Mouse (Mus musculus): ENCODE results near the gene Il20rb.

The Il20rb gene

DNA sequence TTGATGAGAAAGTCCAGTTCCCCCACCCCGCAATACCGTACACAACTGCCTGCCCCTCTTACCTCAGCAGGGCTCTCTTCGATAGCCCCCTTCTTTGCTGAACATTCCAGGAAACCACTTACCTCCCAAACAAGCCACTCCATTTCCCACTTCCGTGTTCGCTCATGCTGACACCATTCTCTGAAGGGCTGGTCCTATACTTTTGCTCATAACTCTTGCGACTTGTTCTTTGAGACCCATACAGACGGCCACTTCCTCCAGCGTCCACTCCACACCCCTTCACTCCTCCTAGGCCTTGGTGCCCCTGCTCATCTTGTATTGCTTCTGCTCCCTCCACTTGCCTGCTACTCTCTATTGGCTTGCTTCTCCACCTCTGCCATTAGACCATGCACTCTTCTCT is 67.5 kb downstream of the Il20rb start:
- no peak for DNase-seq

DNA sequence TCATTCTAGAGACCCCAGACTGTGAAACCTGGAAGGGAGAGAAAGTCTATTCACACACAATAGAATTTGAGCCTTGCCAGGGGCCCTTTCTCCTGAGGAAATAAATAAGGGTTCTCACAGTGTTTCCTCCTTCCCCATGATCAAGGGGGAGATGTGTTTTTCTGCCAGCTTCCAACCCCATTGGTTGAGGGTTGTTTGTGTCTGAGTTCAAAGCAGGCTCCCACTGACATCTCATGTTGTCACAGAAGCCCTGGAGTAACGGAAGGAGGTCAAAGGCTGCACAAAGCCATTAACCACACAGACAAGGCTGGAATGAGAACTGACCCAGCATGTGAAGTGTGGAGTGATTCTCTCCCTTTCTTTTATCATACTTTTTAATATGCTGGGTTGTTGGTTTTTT is 69.8 kb downstream of the Il20rb start:
- no peak for DNase-seq

DNA sequence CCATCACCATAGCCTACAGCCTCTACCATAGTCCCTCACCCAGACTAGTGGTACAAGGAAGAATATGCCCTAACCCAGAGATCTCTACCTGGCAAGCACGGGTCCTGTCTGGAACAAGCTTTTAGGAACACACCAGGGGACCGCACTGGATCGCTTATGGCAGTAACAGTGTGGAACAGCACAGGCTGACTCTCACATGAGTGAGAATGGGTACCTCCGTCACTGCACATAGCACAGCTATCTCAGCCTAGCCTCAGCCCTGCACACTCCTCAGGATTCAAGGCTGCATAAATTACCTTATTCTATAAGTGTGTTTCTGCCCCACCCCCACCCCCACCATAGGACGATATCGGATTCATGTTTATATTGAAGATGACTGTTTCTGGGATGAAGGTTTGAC is 70.3 kb downstream of the Il20rb start:
- DNase-seq = no peak

DNA sequence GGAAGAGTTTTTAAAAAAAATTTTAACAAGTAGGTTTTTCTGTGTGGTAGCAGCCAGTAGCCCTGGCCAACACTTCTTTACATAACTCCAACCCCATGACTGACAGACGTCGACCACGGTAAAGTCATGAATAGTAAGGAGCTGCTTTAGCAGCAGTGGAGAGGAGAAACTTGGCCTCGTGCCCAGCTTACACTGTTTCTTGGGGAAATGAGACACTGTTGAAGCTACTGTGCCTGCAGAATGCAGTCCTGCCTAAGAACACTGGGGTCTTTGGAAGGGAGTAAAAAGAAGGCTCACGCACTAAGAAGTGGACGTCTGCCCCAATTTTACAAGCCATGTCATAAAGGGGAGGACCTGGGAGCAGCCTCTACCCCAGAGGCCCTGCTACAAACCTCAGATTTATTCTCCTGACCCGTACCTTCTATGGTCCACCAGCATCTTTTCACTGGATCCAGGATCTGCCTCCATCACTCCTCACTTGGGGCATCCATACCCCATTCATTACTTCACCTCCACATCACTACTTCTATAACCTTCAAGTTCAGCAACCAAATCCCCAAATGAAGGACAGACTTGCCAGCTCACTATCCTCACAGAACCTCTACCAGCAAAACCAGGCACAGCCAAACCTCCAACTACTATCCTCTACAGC is 71.1 kb downstream of the Il20rb start:
- DNase-seq = peak; percentile 29
